Mouse (Mus musculus) kidney, adult 2 months (tissue): ENCODE results near the gene Gm11214.

Experiments used
- CTCF ChIP-seq: fragments of 200-500 bp; conservative IDR thresholded peaks from 2 replicates; pipeline ENCODE4 v1.5.1; 2011; ENCODE audit warnings: low read depth, mild to moderate bottlenecking, control low read depth, low read length, moderate library complexity, mixed read lengths; ENCODE audit not compliant: insufficient read depth, insufficient read length
- POLR2A ChIP-seq: fragments of 200-500 bp; IDR thresholded peaks from one replicate; pipeline ENCODE4 v1.6.1; 2011; ENCODE audit warnings: low read depth, low read length, control low read depth

GRCm38 (mm10) chr4:63639842-63640241, 23.3 kb downstream of the Gm11214 start:
- TF ChIP-seq POLR2A: no peak
- no peak for TF ChIP-seq CTCF
